Mouse (Mus musculus) limb, embryonic 15.5 days (tissue): ENCODE data around the gene Slc25a1. TPM values are rescaled to one million over a fixed set of nuclear protein-coding genes. Genes with fewer than 3 reads are reported as not detected.

Experiments used
- ATAC-seq: fragments of 200-750 bp; cut with Nextera tagmentation; 2 replicates; pipeline ENCODE4 v1.8.0; 2017; ENCODE audit warnings: low read depth, moderate TSS enrichment; ENCODE audit not compliant: insufficient number of reproducible peaks, low FRiP score, low TSS enrichment
- H3K27ac ChIP-seq: fragments of 300-500 bp; sonication (generic); 2 replicates; pipeline ENCODE4 v1.5.1; 2015; ENCODE audit warnings: moderate library complexity, mild to moderate bottlenecking, inconsistent platforms
- H3K27me3 ChIP-seq: fragments of 300-500 bp; sonication (generic); 2 replicates; pipeline ENCODE4 v1.6.1; 2015; ENCODE audit warnings: inconsistent platforms
- H3K36me3 ChIP-seq: fragments of 300-500 bp; sonication (generic); 2 replicates; pipeline ENCODE4 v1.6.1; 2015; ENCODE audit warnings: inconsistent platforms
- H3K4me1 ChIP-seq: fragments of 300-500 bp; sonication (generic); 2 replicates; pipeline ENCODE4 v1.6.1; 2015; ENCODE audit warnings: inconsistent platforms
- H3K4me2 ChIP-seq: fragments of 300-500 bp; sonication (generic); 2 replicates; pipeline ENCODE4 v1.6.1; 2015; ENCODE audit warnings: mild to moderate bottlenecking, inconsistent platforms
- H3K4me3 ChIP-seq: fragments of 300-500 bp; sonication (generic); 2 replicates; pipeline ENCODE4 v1.5.1; 2015; ENCODE audit warnings: mild to moderate bottlenecking, inconsistent platforms
- H3K9ac ChIP-seq: fragments of 300-500 bp; sonication (generic); 2 replicates; pipeline ENCODE4 v1.6.1; 2015; ENCODE audit warnings: inconsistent platforms
- H3K9me3 ChIP-seq: fragments of 300-500 bp; sonication (generic); 2 replicates; pipeline ENCODE4 v1.6.1; 2016; ENCODE audit warnings: inconsistent platforms
- WGBS: fragments of 180-500 bp; shearing (Covaris S2); methylation state at CpG from one replicate; pipeline ENCODE4 v1.1.7; 2015; 5-methylcytosine and 5-hydroxymethylcytosine counted together
- polyA plus RNA-seq: library from polyadenylated mRNA; unstranded; fragments of >200 nt; fragmentation: Nextera tagmentation; extraction: Ambion mirVana; gene quantifications from 2 replicates; pipeline ENCODE4 v1.2.1, GENCODE M21; 2015

Gene Slc25a1
- polyA plus RNA-seq, 1 experiment from 2014 or later = 86.0 TPM

DNA sequence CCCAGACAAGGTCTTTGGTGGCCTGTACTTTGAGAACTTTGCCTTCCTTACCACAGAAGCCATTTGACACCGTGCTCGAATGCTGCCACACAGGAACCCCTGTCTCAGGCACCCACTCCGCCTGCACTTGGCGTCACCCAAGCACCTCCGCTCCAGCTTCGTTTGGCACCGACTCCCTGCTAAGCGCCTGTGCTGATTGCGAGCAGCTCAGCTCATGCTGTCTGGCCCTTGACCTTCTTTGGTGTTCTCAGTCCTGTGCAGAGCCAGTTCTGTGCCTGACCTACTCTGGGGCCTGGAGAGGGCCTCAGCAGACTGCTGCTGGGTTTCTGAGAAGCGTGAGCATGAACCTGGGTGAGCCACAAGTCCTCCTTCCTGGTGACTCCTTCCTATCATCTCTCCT is 8.8 kb upstream of the Slc25a1 start:
- H3K27me3 ChIP-seq = peaks cover 13% of the 10 kb centered on the region
- no peak overlapping the region for H3K27ac ChIP-seq
- H3K4me3 ChIP-seq = no peak overlapping the region
- no peak for ATAC-seq
- no peaks in the 10 kb centered on the region for H3K9me3 ChIP-seq
- no peak overlapping the region for H3K9ac ChIP-seq
- no peaks in the 10 kb centered on the region for H3K36me3 ChIP-seq
- no peak overlapping the region for H3K4me2 ChIP-seq
- H3K4me1 ChIP-seq = no peaks in the 10 kb centered on the region
- 81% methylated on average over 10 of the region's 10 CpGs for WGBS

DNA sequence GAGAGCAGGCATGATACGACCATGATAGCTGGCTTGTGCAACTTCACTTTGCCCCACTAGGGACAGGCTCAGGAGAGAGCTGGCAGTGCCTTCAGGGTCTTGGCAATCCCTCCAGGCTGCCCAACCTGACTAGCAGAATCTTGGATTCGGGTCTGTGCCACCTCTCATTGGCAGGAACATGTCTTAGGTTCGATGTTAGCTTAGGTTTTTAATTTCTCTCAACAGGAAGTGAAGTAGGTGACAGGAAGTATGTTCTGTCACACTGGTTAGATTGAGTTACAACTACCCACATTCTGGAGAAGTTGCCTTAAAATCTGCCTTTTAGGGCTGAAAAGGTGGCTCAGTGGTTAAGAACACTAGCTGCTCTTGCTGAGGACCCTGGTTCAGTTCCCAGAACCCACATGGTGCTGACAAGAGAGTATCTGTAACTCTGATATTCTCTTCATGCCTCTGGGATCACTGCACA is 6.5 kb upstream of the Slc25a1 start:
- Histone ChIP-seq H3K4me3 (no peak overlapping the region), H3K27me3 (peaks cover 13% of the 10 kb centered on the region), H3K4me1 (no peaks in the 10 kb centered on the region), H3K9ac (no peak overlapping the region), H3K36me3 (no peaks in the 10 kb centered on the region), H3K27ac (no peak overlapping the region), H3K9me3 (no peaks in the 10 kb centered on the region), H3K4me2 (no peak overlapping the region)
- no peak for ATAC-seq
- 49% methylated on average over 3 of the region's 3 CpGs for WGBS

DNA sequence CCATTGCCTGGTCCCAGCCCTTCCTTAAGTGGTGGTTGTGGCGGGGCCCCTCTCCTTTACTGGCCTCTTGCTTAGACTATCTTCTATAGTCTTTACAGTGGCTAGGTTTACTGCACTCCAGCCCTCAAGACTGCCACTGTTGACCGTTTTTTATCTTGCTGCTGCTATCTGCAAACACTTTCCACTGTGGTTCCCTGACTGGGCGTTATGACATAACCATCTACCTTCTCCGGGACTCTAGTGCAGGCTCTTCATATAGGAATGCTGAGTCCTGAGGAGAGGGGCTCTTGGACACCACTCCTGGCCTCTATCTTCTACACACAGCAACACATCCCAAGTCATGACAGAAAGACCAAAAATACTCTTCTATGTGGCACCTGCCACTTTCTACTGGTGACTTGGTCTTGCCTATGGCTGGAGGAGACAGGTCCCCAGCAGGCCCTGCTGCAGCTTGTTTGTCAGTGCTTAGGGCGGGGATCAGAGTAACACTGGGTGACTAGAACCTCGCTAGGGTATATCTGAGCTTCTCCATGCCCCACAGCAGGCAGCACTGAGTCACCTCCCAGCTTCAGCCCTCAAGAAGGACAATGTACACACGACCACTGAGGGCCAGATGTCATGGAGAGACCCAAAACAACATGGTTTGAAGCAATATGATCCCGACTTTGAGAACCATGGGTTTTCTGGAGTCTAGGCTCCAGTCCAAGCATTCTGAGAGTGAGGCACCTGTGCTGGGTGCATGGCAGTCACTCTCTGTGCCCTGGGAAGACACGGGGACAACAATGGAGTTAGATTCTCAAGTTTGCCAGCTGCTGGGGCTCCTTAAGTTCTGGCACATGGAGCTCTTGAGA is 5.8 kb upstream of the Slc25a1 start:
- Histone ChIP-seq H3K9me3 (no peaks in the 10 kb centered on the region), H3K4me3 (no peak overlapping the region), H3K4me2 (no peak overlapping the region), H3K36me3 (no peaks in the 10 kb centered on the region), H3K9ac (no peak overlapping the region), H3K27ac (no peak overlapping the region), H3K4me1 (0 out of 2 replicates have a peak, but pooled peaks cover 2% of the 10 kb centered on the region), H3K27me3 (peaks cover 13% of the 10 kb centered on the region)
- WGBS = 65% methylated on average over 9 of the region's 9 CpGs
- ATAC-seq = no peak

DNA sequence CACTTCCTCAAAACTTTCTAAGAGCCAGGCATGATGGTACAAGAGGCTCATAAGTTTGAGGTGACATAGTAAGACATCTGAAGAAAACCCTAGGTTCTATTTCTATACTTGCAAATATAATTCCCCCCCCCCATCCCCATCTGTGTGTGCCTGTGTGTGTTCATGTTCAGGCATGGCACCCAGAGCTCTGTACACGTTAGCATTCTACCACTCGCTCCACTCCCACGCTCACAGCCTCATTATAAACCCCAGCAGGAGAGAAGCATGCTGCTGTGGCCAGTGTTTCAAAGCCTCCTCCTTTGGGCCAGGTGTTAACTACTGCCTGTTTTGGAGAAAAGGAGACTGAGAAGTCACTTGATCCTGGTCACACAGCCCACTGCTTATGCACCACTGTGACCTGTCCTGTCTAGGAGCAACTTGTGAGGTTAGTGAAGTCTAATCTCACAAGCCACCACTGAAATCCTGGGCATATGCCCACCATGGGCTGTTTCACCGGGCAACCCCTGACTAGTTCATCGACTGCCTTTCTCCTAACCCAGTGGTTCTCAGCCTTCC is 4.0 kb upstream of the Slc25a1 start:
- ATAC-seq = no peak
- WGBS = 59% methylated on average over 5 of the region's 5 CpGs

DNA sequence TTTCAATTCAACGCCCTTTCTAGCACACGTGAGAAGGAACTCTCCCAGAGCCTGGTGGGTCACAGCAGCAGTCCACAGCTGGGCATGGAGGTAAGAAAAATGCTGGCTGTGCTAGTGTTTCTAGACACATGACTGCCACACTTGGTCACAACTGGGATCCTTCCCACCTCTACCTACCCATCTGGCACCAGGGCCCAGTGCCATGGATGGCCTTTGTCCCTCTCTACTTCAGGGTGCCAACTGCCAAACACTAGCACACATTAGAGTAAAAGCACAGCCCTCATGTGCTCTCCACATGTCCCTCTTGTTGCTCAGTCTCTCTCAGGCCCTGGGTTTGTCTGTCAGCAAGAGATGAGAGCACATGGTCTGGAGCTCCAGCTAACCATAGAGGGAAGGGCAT is 1.6 kb upstream of the Slc25a1 start:
- peaks cover 18% of the 10 kb centered on the region for H3K4me1 ChIP-seq
- no peak for ATAC-seq
- H3K4me3 ChIP-seq = no peak overlapping the region
- peaks cover 18% of the 10 kb centered on the region for H3K36me3 ChIP-seq
- H3K27ac ChIP-seq = 0 out of 2 replicates have a peak overlapping the region, but pooled peaks have one; percentile 2
- H3K27me3 ChIP-seq = no peaks in the 10 kb centered on the region
- no peak overlapping the region for H3K4me2 ChIP-seq
- H3K9me3 ChIP-seq = no peaks in the 10 kb centered on the region
- WGBS = 46% methylated on average over 2 of the region's 2 CpGs
- no peak overlapping the region for H3K9ac ChIP-seq

More for the DNA sequence above, 4.0 kb upstream of the Slc25a1 start:
- no peak overlapping the region for H3K27ac ChIP-seq
- H3K4me3 ChIP-seq = no peak overlapping the region
- H3K4me1 ChIP-seq = peaks cover 12% of the 10 kb centered on the region
- peaks cover 6% of the 10 kb centered on the region; the same call in 1 of the 2 replicates for H3K27me3 ChIP-seq
- H3K9ac ChIP-seq = no peak overlapping the region
- H3K9me3 ChIP-seq = no peaks in the 10 kb centered on the region
- no peak overlapping the region for H3K4me2 ChIP-seq
- H3K36me3 ChIP-seq = no peaks in the 10 kb centered on the region

DNA sequence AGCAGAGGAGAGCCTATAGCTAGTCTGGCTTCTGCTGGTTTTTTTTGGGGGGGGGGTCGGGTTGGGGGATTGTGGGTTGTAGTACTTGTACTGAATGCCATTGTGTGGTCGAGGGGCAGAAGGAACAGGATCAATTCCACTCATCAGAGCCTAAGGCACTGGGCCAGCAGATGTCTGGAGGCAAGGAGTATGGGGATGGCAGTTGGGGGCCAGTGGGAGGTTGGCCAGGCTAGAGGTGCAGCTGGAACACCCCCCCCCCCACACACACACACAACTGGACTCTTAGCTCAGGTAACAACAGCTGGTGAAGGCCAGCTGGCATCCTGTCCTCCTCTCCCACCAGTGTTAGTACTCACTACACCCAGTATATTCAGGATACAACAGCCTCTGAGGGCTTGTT is 1.2 kb upstream of the Slc25a1 start:
- Histone ChIP-seq H3K9ac (no peak overlapping the region), H3K4me2 (no peak overlapping the region)

DNA sequence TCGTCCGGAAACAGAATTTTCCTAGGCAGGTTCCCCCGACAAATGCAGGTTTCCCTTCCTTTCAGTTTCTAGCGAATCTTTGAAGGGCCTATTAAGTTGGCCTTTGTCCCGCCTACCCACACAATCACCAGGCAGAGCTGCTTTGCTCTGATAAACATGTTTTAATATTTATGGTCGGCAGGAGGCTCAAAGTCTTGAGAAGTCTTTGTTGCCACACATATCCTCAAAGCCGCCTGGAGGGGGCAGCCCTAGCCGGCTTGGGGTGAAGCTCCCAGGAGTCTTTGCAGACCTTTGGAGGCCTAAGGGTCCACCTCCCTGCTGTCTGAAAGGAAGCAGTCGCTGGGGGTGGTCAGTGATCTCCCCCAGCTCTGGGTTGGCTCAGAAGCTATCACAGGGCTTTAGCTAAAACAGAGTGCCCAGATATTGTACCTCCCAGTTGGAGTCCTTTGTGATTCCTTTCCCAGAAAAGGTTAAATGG is 647 bp upstream of the Slc25a1 start:
- peak; percentile 2; the same call in 1 of the 2 replicates for ATAC-seq
- peak overlapping the region; percentile 80 for H3K27ac ChIP-seq
- peak overlapping the region; percentile 67; the same call in 1 of the 2 replicates for H3K9ac ChIP-seq
- under 1% methylated on average over 9 of the region's 9 CpGs for WGBS
- H3K4me1 ChIP-seq = peaks cover 18% of the 10 kb centered on the region
- H3K4me2 ChIP-seq = peak overlapping the region; percentile 97
- H3K9me3 ChIP-seq = no peaks in the 10 kb centered on the region
- peak overlapping the region; percentile 86 for H3K4me3 ChIP-seq
- H3K27me3 ChIP-seq = no peaks in the 10 kb centered on the region
- H3K36me3 ChIP-seq = peaks cover 20% of the 10 kb centered on the region

More for the DNA sequence above, 1.2 kb upstream of the Slc25a1 start:
- no peaks in the 10 kb centered on the region for H3K9me3 ChIP-seq
- no peaks in the 10 kb centered on the region for H3K27me3 ChIP-seq
- peaks cover 20% of the 10 kb centered on the region for H3K36me3 ChIP-seq
- H3K27ac ChIP-seq = peak overlapping the region; percentile 80; the same call in 1 of the 2 replicates
- H3K4me1 ChIP-seq = peaks cover 18% of the 10 kb centered on the region
- 33% methylated on average over 2 of the region's 2 CpGs for WGBS
- ATAC-seq = no peak
- peak overlapping the region; percentile 86; the same call in 1 of the 2 replicates for H3K4me3 ChIP-seq

DNA sequence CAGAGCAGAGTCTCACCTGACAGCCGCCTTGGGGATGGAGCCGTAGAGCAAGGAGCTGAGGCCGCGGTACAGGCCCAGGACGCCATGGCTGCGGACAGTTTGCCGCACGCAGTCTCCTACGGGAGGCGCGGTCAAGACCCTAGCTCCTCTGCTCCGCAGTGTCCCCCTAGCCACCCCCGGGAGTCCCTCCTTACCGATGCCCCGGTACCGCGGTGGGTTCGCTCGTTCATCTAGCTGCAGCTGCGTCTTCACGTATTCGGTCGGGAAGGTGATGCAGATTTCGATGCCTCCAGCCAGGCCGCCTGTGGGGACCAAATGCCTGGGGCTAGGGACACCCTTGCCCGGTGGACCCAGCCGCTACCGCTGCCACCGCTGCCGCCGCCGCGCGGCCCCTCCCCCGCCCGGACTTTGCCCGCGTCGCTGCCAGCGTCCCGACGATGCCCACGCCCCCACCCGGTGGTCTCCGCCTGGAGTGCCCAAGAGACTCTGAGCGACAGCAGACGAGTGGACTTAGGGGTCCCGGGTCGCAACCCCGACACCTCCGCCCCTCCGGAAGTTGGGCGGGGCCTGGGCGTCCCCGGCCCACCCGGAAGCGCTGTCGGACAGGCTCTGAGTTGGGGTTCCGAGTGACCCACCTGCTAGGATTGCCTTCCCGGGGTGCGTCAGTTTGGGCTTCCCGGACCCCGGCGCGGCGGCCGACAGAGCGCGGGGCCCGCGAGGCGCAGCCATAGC is 502 bp downstream of the Slc25a1 start:
- ATAC-seq = 0 out of 2 replicates have a peak, but pooled peaks have one; percentile 1
- under 1% methylated on average over 67 of the region's 72 CpGs for WGBS
- H3K27me3 ChIP-seq = no peaks in the 10 kb centered on the region
- peak overlapping the region; percentile 97 for H3K4me2 ChIP-seq
- no peaks in the 10 kb centered on the region for H3K9me3 ChIP-seq
- peak overlapping the region; percentile 86 for H3K4me3 ChIP-seq
- peaks cover 20% of the 10 kb centered on the region for H3K4me1 ChIP-seq
- H3K36me3 ChIP-seq = peaks cover 20% of the 10 kb centered on the region
- H3K9ac ChIP-seq = peak overlapping the region; percentile 67
- H3K27ac ChIP-seq = peak overlapping the region; percentile 80

DNA sequence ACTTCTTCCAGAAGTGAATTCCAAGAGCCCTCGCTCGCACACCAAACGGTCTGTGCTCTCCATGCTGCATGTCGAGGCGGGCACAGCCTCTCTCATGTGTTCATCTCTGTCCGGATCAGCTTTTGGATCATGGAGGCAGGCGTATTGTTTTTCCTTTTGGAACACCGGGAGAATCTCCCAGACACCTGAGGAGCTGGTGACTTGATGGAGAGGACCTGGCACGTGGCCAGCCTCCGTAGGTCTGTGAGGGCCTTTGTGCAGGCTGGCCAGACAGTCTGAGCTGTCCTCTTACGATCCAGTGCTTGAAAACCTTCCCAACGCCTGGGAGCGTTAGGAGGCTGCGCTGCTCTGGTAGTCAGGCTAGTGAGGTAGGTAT is 5.9 kb downstream of the Slc25a1 start:
- Histone ChIP-seq H3K4me2 (peak overlapping the region; percentile 87), H3K4me3 (peak overlapping the region; percentile 71), H3K36me3 (peaks cover 20% of the 10 kb centered on the region), H3K27me3 (peaks cover 34% of the 10 kb centered on the region), H3K9ac (peak overlapping the region; percentile 78), H3K4me1 (peaks cover 23% of the 10 kb centered on the region), H3K27ac (peak overlapping the region; percentile 85), H3K9me3 (no peaks in the 10 kb centered on the region)
- no peak for ATAC-seq
- WGBS = under 1% methylated on average over 14 of the region's 14 CpGs

DNA sequence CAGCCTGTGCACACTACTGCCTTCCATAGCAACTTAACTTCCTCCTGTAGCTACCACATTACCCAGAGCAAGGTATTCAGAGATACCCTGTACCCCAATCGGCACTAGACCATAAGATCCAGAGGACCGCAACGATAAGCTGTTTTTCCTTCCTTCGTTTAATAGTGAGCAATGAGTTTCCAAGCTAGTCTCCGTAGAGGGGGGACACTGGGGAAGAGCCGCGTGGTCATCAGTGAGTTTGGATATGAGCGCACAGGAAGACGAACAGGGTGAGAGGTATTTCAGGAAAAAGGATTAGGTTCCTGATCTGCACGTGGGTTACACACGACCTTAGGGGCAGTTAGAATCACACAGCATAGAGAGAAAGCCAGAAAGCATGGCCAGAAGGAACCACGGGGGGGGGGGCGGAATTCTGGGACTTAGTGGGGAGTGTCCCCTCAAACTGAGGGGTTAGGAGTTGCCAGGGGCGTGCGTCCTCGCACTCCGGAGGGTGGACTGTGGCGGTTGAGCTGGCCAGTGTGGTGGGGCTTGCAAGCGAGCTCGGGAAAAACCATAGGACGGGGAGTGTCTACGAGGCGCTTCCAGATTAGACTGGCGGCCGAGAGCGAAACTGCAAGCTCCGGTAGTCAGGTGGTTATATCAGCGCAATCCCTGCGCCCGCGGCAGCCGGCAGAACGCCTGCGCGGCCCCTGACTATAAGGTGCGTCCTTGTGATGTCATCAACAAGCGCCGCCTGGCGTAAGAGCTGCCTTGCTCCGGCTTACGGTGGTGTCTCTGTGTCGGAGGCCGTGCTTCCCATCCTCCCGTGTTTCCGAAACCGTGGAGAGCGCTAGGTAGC is 6.5 kb downstream of the Slc25a1 start:
- Histone ChIP-seq H3K36me3 (peaks cover 20% of the 10 kb centered on the region), H3K27ac (peak overlapping the region; percentile 85), H3K4me1 (peaks cover 17% of the 10 kb centered on the region), H3K9ac (peak overlapping the region; percentile 78), H3K27me3 (peaks cover 40% of the 10 kb centered on the region), H3K9me3 (no peaks in the 10 kb centered on the region), H3K4me2 (peak overlapping the region; percentile 87), H3K4me3 (peak overlapping the region; percentile 71)
- 2% methylated on average over 47 of the region's 47 CpGs for WGBS
- peak; percentile 95 for ATAC-seq

DNA sequence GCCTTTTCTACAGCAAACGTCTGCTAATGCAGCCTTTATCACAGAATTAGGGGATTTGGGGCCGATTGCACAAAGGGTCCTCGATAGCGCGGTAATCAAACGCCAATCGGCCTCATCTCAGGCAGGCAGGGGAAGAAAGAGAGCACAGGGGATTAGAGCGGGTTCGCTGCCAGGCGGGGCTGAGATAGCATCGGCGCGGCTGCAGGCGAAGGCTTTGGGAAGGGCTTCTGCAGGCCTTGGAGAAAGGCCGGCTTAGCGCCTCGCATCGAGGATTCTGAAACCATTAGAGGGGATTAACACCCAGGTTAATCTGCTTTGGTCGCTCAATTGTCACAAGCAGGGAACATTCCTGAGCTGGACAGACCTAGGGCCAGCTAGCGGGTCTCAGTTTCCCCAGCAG is 7.4 kb downstream of the Slc25a1 start:
- ATAC-seq = no peak
- Histone ChIP-seq H3K4me3 (peak overlapping the region; percentile 71), H3K4me1 (peaks cover 15% of the 10 kb centered on the region)

More for the DNA sequence above, 7.4 kb downstream of the Slc25a1 start:
- Histone ChIP-seq H3K27ac (no peak overlapping the region), H3K4me2 (0 out of 2 replicates have a peak overlapping the region, but pooled peaks have one; percentile 10), H3K9me3 (no peaks in the 10 kb centered on the region), H3K9ac (peak overlapping the region; percentile 2; the same call in 1 of the 2 replicates), H3K36me3 (peaks cover 11% of the 10 kb centered on the region), H3K27me3 (peaks cover 50% of the 10 kb centered on the region)
- 12% methylated on average over 20 of the region's 20 CpGs for WGBS
